Mouse (Mus musculus) MEL (cell line): Measurements from ENCODE around the gene Camta1. TPM values are rescaled to one million over a fixed set of nuclear protein-coding genes. Genes with fewer than 3 reads are reported as not detected.

Experiments used
- DNase-seq: peaks from one replicate; pipeline ENCODE4 v3.0.0; 2011; ENCODE audit warnings: low read depth, low spot score
- H3K27ac ChIP-seq: 2 replicates; pipeline ENCODE4 v1.5.1; 2012; ENCODE audit warnings: low read depth, mild to moderate bottlenecking, control low read depth, low read length, moderate library complexity; ENCODE audit not compliant: control insufficient read depth
- H3K27me3 ChIP-seq, 2 experiments: fragments of 150-350 bp in 1 of 2; sonication (generic) in 1 of 2; 2 replicates each; pipeline ENCODE4 v1.6.1; 2012; ENCODE audit warnings: low read length in 2 of 2, mild to moderate bottlenecking in 2 of 2, improper control_type of control experiment in 1 of 2, moderate library complexity in 1 of 2; ENCODE audit not compliant: insufficient read depth in 2 of 2, control insufficient read depth in 1 of 2
- H3K36me3 ChIP-seq, 2 experiments: 2 replicates each; pipeline ENCODE4 v1.6.1; 2012 to 2014; ENCODE audit warnings: low read length in 2 of 2, improper control_type of control experiment in 1 of 2, inconsistent platforms in 1 of 2, mild to moderate bottlenecking in 1 of 2; ENCODE audit not compliant: insufficient read depth in 2 of 2, control insufficient read depth in 1 of 2
- H3K4me1 ChIP-seq, 2 experiments: fragments of 150-350 bp in 1 of 2; sonication (generic) in 1 of 2; 2 replicates each; pipeline ENCODE4 v1.6.1; 2012; ENCODE audit warnings: low read length in 2 of 2, improper control_type of control experiment in 1 of 2, mild to moderate bottlenecking in 1 of 2; ENCODE audit not compliant: insufficient read depth in 2 of 2, control insufficient read depth in 1 of 2
- H3K4me3 ChIP-seq, 2 experiments: fragments of 150-350 bp in 1 of 2; sonication (generic) in 1 of 2; 2 replicates each; pipeline ENCODE4 v1.5.1; 2012; ENCODE audit warnings: low read depth in 2 of 2, low read length in 2 of 2, mild to moderate bottlenecking in 2 of 2, moderate library complexity in 2 of 2, control low read depth in 1 of 2, improper control_type of control experiment in 1 of 2; ENCODE audit not compliant: control insufficient read depth in 1 of 2, insufficient read depth in 1 of 2
- H3K79me2 ChIP-seq: 2 replicates; pipeline ENCODE4 v1.6.1; 2012; ENCODE audit warnings: mild to moderate bottlenecking, low read length, moderate library complexity; ENCODE audit not compliant: control insufficient read depth, poor library complexity, insufficient read depth
- H3K9ac ChIP-seq: 2 replicates; pipeline ENCODE4 v1.6.1; 2012; ENCODE audit warnings: low read depth, mild to moderate bottlenecking, control low read depth, low read length, moderate library complexity; ENCODE audit not compliant: control insufficient read depth, poor library complexity, severe bottlenecking
- H3K9me3 ChIP-seq: fragments of 150-350 bp; sonication (generic); replicated peaks from 2 replicates; pipeline ENCODE4 v1.6.1; 2012; ENCODE audit warnings: mild to moderate bottlenecking, low read length, improper control_type of control experiment, moderate library complexity; ENCODE audit not compliant: insufficient read depth
- BHLHE40 ChIP-seq: IDR thresholded peaks from 2 replicates; pipeline ENCODE4 v1.6.1; 2012; ENCODE audit warnings: low read depth, mild to moderate bottlenecking, inconsistent platforms, low read length, improper control_type of control experiment, borderline replicate concordance
- E2F4 ChIP-seq: IDR thresholded peaks from 2 replicates; pipeline ENCODE4 v1.6.1; 2011; ENCODE audit warnings: low read depth, low read length, improper control_type of control experiment, borderline replicate concordance
- ELF1 ChIP-seq: IDR thresholded peaks from 2 replicates; pipeline ENCODE4 v1.6.1; 2014; ENCODE audit warnings: low read depth, mild to moderate bottlenecking, inconsistent platforms, low read length, improper control_type of control experiment, moderate library complexity
- EP300 ChIP-seq, 2 experiments: IDR thresholded peaks; 2 replicates each; pipeline ENCODE4 v1.6.1; 2011; ENCODE audit warnings: improper control_type of control experiment in 2 of 2, low read length in 2 of 2, low read depth in 1 of 2, mild to moderate bottlenecking in 1 of 2
- ETS1 ChIP-seq: IDR thresholded peaks from 2 replicates; pipeline ENCODE4 v1.6.1; 2012; ENCODE audit warnings: low read depth, mild to moderate bottlenecking, inconsistent platforms, low read length, improper control_type of control experiment, moderate library complexity
- GABPA ChIP-seq: IDR thresholded peaks from 2 replicates; pipeline ENCODE4 v1.6.1; 2012; ENCODE audit warnings: low read depth, mild to moderate bottlenecking, inconsistent platforms, low read length, improper control_type of control experiment, moderate library complexity
- HCFC1 ChIP-seq: IDR thresholded peaks from 2 replicates; pipeline ENCODE4 v1.6.1; 2012; ENCODE audit warnings: low read depth, mild to moderate bottlenecking, inconsistent platforms, low read length, improper control_type of control experiment, moderate library complexity
- KAT2A ChIP-seq: conservative IDR thresholded peaks from 2 replicates; pipeline ENCODE4 v1.6.1; 2012; ENCODE audit warnings: low read depth, low read length, improper control_type of control experiment, inconsistent platforms
- MAFK ChIP-seq: IDR thresholded peaks from 2 replicates; pipeline ENCODE4 v1.6.1; 2011; ENCODE audit warnings: low read depth, mild to moderate bottlenecking, low read length, improper control_type of control experiment, borderline replicate concordance
- MEF2A ChIP-seq: IDR thresholded peaks from 2 replicates; pipeline ENCODE4 v1.6.1; 2014; ENCODE audit warnings: low read depth, mild to moderate bottlenecking, inconsistent platforms, low read length, improper control_type of control experiment; ENCODE audit not compliant: poor library complexity, insufficient replicate concordance, severe bottlenecking; ENCODE audit errors: extremely low read depth
- MYC ChIP-seq: IDR thresholded peaks from 2 replicates; pipeline ENCODE4 v1.6.1; 2011; ENCODE audit warnings: low read depth, mild to moderate bottlenecking, low read length, improper control_type of control experiment, moderate library complexity
- NRF1 ChIP-seq: IDR thresholded peaks from 2 replicates; pipeline ENCODE4 v1.6.1; 2014; ENCODE audit warnings: low read depth, mild to moderate bottlenecking, inconsistent platforms, low read length, improper control_type of control experiment, moderate library complexity; ENCODE audit not compliant: poor library complexity, insufficient read depth, severe bottlenecking
- POLR2AphosphoS2 ChIP-seq: IDR thresholded peaks from 2 replicates; pipeline ENCODE4 v1.6.1; 2011; ENCODE audit warnings: low read length, improper control_type of control experiment
- SIN3A ChIP-seq: IDR thresholded peaks from 2 replicates; pipeline ENCODE4 v1.6.1; 2012; ENCODE audit warnings: low read length, improper control_type of control experiment, inconsistent platforms
- SMC3 ChIP-seq: IDR thresholded peaks from 2 replicates; pipeline ENCODE4 v1.6.1; 2011; ENCODE audit warnings: low read depth, low read length, improper control_type of control experiment
- TBP ChIP-seq: IDR thresholded peaks from 2 replicates; pipeline ENCODE4 v1.8.0; 2011; ENCODE audit warnings: low read depth, low read length, improper control_type of control experiment
- USF1 ChIP-seq: IDR thresholded peaks from 2 replicates; pipeline ENCODE4 v1.6.1; 2014; ENCODE audit warnings: low read depth, mild to moderate bottlenecking, inconsistent platforms, low read length, improper control_type of control experiment, moderate library complexity
- ZKSCAN1 ChIP-seq: IDR thresholded peaks from 2 replicates; pipeline ENCODE4 v1.6.1; 2012; ENCODE audit warnings: low read depth, mild to moderate bottlenecking, inconsistent platforms, low read length, improper control_type of control experiment, moderate library complexity
- ZNF384 ChIP-seq: IDR thresholded peaks from 2 replicates; pipeline ENCODE4 v1.6.1; 2012; ENCODE audit warnings: low read depth, mild to moderate bottlenecking, inconsistent platforms, low read length, improper control_type of control experiment
- polyA plus RNA-seq, 2 experiments: library from polyadenylated mRNA; stranded (reverse) in 1 of 2; unstranded in 1 of 2; fragments of >175 nt in 1 of 2; fragments of >200 nt in 1 of 2; gene quantifications; 2 replicates each; pipeline versions ENCODE4 v1.2.1 to v1.2.4; 2012; ENCODE audit warnings: low replicate concordance in 2 of 2, low read depth in 1 of 2; ENCODE audit not compliant: insufficient read length in 2 of 2, insufficient read depth in 1 of 2, missing spikeins in 1 of 2
- total RNA-seq: library from RNA; depleted of rRNA; stranded (reverse); fragments of 300-350 nt; gene quantifications from 2 replicates; pipeline ENCODE4 v1.2.3, GENCODE M21; 2012

Gene Camta1
- total and polyA plus RNA-seq, 3 experiments, result 28.2 to 87.5 TPM; not detected in 1

DNA sequence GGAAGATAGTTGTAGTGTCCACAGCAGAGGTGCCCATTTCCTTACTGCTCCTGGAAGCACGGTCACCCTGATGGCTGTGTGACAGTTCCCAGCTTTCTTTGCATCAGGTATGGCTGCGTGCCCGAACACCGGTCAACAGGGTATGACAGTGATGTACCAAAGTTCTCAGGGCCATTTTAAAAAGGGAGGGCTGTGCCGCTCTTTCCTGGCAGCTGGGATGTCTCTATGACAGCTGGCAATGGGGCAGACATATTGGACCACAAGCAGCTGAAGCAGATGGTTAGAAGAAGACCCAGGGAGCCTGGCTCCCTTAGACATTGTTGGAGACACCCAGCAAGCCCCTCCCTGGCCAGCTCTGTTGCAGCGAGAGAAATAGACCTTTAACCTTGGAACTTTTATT lies 649.7 kb downstream of the Camta1 start:
- DNase-seq, result no peak
- no peak overlapping the region for H3K4me3 ChIP-seq
- no peaks in the 10 kb centered on the region for H3K4me1 ChIP-seq
- H3K36me3 ChIP-seq, result no peaks in the 10 kb centered on the region
- no peaks in the 10 kb centered on the region for H3K9me3 ChIP-seq
- H3K9ac ChIP-seq, result no peak overlapping the region
- no peak overlapping the region for H3K27ac ChIP-seq
- no peaks in the 10 kb centered on the region for H3K27me3 ChIP-seq
- TF ChIP-seq POLR2AphosphoS2, result no peak
- TF ChIP-seq USF1, result no peak
- TF ChIP-seq SMC3, result no peak
- no peak for TF ChIP-seq E2F4
- no peak for TF ChIP-seq BHLHE40
- no peak for TF ChIP-seq TBP
- H3K79me2 ChIP-seq, result no peaks in the 10 kb centered on the region

GRCm38 (mm10) chr4:151207566-151207965 lies 654.1 kb downstream of the Camta1 start:
- Histone ChIP-seq H3K36me3 (no peaks in the 10 kb centered on the region), H3K4me3 (no peak overlapping the region), H3K79me2 (no peaks in the 10 kb centered on the region), H3K27me3 (no peaks in the 10 kb centered on the region), H3K27ac (no peak overlapping the region), H3K9me3 (no peaks in the 10 kb centered on the region), H3K9ac (no peak overlapping the region), H3K4me1 (no peaks in the 10 kb centered on the region)
- TF ChIP-seq ETS1, result no peak
- TF ChIP-seq MAFK, result no peak
- TF ChIP-seq KAT2A, result no peak
- TF ChIP-seq HCFC1, result no peak
- no peak for TF ChIP-seq TBP
- TF ChIP-seq GABPA, result no peak
- no peak for TF ChIP-seq ZKSCAN1
- no peak for TF ChIP-seq SIN3A
- no peak for TF ChIP-seq MEF2A
- TF ChIP-seq EP300 (IDR thresholded peaks at IDR 0.05; ENCODE audit: low read depth in 1 of 2, low read length in 2 of 2), result no peak
- no peak for TF ChIP-seq E2F4
- TF ChIP-seq NRF1, result no peak
- no peak for TF ChIP-seq ELF1
- no peak for TF ChIP-seq MYC
- no peak for TF ChIP-seq ZNF384
- no peak for DNase-seq
